Mouse (Mus musculus) lung, postnatal 0 days (tissue): ENCODE results near the gene Pdzrn3. TPM values are rescaled to one million over a fixed set of nuclear protein-coding genes. Genes with fewer than 3 reads are reported as not detected.

Experiments
- ATAC-seq: fragments of 200-750 bp; cut with Nextera tagmentation; 2 replicates; pipeline ENCODE4 v1.8.0; 2017; ENCODE audit warnings: moderate library complexity
- DNase-seq: peaks from one replicate; pipeline ENCODE4 v3.0.0-alpha.2; 2016; ENCODE audit warnings: low spot score
- H3K27ac ChIP-seq: fragments of 300-500 bp; sonication (generic); 2 replicates; pipeline ENCODE4 v1.5.1; 2014; ENCODE audit warnings: antibody characterized with exemption, mild to moderate bottlenecking, low read length, mixed read lengths
- H3K27me3 ChIP-seq: fragments of 300-500 bp; sonication (generic); replicated peaks from 2 replicates; pipeline ENCODE4 v1.6.1; 2014; ENCODE audit warnings: low read length, mixed read lengths; ENCODE audit not compliant: insufficient read depth
- H3K36me3 ChIP-seq: fragments of 300-500 bp; sonication (generic); 2 replicates; pipeline ENCODE4 v1.6.1; 2014; ENCODE audit warnings: low read length, mixed read lengths; ENCODE audit not compliant: insufficient read depth
- H3K4me1 ChIP-seq: fragments of 300-500 bp; sonication (generic); 2 replicates; pipeline ENCODE4 v1.6.1; 2014; ENCODE audit warnings: antibody characterized with exemption, low read depth, low read length, mixed read lengths; ENCODE audit not compliant: insufficient read depth
- H3K4me2 ChIP-seq: fragments of 300-500 bp; sonication (generic); replicated peaks from 2 replicates; pipeline ENCODE4 v1.6.1; 2014; ENCODE audit warnings: low read depth, mild to moderate bottlenecking, low read length, moderate library complexity, mixed read lengths
- H3K4me3 ChIP-seq: fragments of 300-500 bp; sonication (generic); 2 replicates; pipeline ENCODE4 v1.5.1; 2014; ENCODE audit warnings: low read depth, low read length
- H3K9ac ChIP-seq: fragments of 300-500 bp; sonication (generic); replicated peaks from 2 replicates; pipeline ENCODE4 v1.6.1; 2014; ENCODE audit warnings: low read depth, mild to moderate bottlenecking
- H3K9me3 ChIP-seq: fragments of 300-500 bp; sonication (generic); 2 replicates; pipeline ENCODE4 v1.6.1; 2016; ENCODE audit warnings: low read length, mixed read lengths
- CTCF ChIP-seq: IDR thresholded peaks from 2 replicates; pipeline ENCODE4 v1.5.1; 2016; ENCODE audit warnings: antibody characterized with exemption, mild to moderate bottlenecking
- EP300 ChIP-seq: IDR thresholded peaks from 2 replicates; pipeline ENCODE4 v1.6.1; 2016; ENCODE audit warnings: antibody characterized with exemption, mild to moderate bottlenecking, control low read depth
- WGBS: fragments of 180-500 bp; shearing (Covaris S2); extraction: QIAGEN DNeasy Blood & Tissue Kit; methylation state at CpG from one replicate; pipeline ENCODE4 v1.1.7; 2014; 5-methylcytosine and 5-hydroxymethylcytosine counted together
- polyA plus RNA-seq: library from polyadenylated mRNA; unstranded; fragments of >200 nt; fragmentation: Nextera tagmentation; extraction: Ambion mirVana; gene quantifications from 2 replicates; pipeline ENCODE4 v1.2.1, GENCODE M21; 2015

Pdzrn3 gene
- polyA plus RNA-seq, 1 experiment from 2014 or later = 7.4 TPM

DNA sequence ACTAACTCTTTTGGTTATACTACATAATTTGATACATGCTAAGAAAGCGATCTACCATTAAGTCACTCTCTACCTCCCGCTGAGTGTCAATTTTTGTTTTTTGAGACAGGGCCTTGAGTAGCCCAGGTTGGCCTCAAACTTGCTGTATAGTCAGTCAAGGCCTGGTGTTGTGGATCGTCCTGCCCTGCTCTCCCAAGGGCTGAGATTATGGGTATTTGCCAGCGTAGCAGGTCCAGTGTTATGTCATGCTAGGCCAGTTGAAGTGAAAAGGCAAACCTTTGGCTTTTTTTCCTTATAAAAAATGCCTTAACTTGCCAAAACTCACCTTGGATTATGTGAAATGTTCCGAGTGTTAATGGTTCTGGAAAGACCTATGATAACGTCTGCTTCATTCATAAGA lies 274.2 kb downstream of the Pdzrn3 start:
- Histone ChIP-seq H3K4me1 (no peaks in the 10 kb centered on the region), H3K4me3 (no peak overlapping the region), H3K36me3 (no peaks in the 10 kb centered on the region), H3K27me3 (no peaks in the 10 kb centered on the region), H3K9ac (no peak overlapping the region), H3K27ac (no peak overlapping the region), H3K9me3 (no peaks in the 10 kb centered on the region), H3K4me2 (no peak overlapping the region)
- TF ChIP-seq EP300 = no peak
- no peak for TF ChIP-seq CTCF
- 93% methylated on average over 6 of the region's 6 CpGs for WGBS
- ATAC-seq (no peak), DNase-seq (no peak)

DNA sequence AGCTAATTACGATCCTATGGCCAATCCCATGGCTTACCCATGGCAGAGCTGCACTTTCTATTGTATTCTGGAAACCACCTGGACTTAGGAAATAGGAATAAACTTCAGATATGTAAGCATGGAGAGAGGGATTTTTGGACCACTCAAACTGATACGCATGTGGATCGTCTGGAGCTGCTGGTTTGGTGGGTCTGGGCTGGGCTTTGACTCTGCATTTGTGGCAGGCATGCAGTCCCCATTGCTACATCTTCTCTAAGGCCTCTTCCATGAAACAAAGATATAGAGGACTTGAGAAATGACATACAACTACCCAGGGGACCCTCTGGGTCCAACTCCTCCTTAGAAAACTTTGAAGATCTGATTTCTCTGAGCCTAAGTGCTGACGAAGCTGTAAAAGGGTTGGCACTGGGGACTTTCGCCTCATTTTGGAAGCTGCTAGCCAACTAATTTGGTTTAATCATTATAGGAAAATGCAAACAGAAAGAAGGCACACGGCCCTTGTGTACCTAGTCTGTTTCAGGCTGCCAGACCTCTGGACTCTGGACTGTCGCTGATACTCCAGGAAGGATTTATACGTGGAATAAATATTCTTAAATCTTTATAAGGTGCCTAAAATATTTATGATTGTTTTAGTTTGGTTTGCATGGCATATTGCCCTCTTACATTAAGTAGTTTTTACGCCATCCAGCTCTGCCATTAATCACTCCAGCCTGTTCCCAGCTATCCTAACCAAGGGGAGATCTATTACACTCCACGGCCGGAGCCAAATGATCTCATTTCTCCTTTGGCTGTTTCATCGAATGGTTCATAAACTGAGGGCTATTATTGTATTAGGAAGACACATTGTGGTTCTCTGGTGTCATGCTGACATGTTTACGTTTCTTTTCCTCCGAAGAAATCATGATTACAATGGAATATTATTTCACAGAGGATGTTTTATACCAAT lies 275.7 kb downstream of the Pdzrn3 start:
- no peaks in the 10 kb centered on the region for H3K9me3 ChIP-seq
- no peaks in the 10 kb centered on the region for H3K4me1 ChIP-seq
- H3K4me3 ChIP-seq = no peak overlapping the region
- no peak overlapping the region for H3K9ac ChIP-seq
- ATAC-seq (no peak), DNase-seq (no peak)
- H3K4me2 ChIP-seq = no peak overlapping the region
- H3K36me3 ChIP-seq = no peaks in the 10 kb centered on the region
- no peak for TF ChIP-seq CTCF
- no peak for TF ChIP-seq EP300
- H3K27ac ChIP-seq = no peak overlapping the region
- 46% methylated on average over 14 of the region's 14 CpGs for WGBS
- no peaks in the 10 kb centered on the region for H3K27me3 ChIP-seq
